Mouse (Mus musculus) CH12.LX (cell line): ENCODE results near the gene Gcm1. TPM values are rescaled to one million over a fixed set of nuclear protein-coding genes. Genes with fewer than 3 reads are reported as not detected.

Experiments
- DNase-seq: peaks from one replicate; pipeline ENCODE4 v3.0.0-alpha.2; 2013; ENCODE audit errors: extremely low read depth
- H3K27ac ChIP-seq: 2 replicates; pipeline ENCODE4 v1.5.1; 2012; ENCODE audit warnings: low read depth, mild to moderate bottlenecking, control low read depth, moderate library complexity; ENCODE audit not compliant: insufficient read depth
- H3K27me3 ChIP-seq: replicated peaks from 2 replicates; pipeline ENCODE3; 2012; ENCODE audit warnings: inconsistent platforms
- H3K36me3 ChIP-seq, 2 experiments: replicated peaks in 1 of 2; 2 replicates each; pipeline versions ENCODE3 to v1.6.1; 2012; ENCODE audit warnings: inconsistent platforms in 1 of 2, low read length in 1 of 2, mild to moderate bottlenecking in 1 of 2, mixed read lengths in 1 of 2, moderate library complexity in 1 of 2; ENCODE audit not compliant: control insufficient read depth in 1 of 2, insufficient read depth in 1 of 2
- H3K4me1 ChIP-seq, 2 experiments: 2 replicates each; pipeline ENCODE4 v1.6.1; 2012; ENCODE audit warnings: inconsistent platforms in 1 of 2, moderate library complexity in 1 of 2; ENCODE audit not compliant: insufficient read depth in 2 of 2, control insufficient read depth in 1 of 2
- H3K4me2 ChIP-seq: 2 replicates; pipeline ENCODE4 v1.6.1; 2012; ENCODE audit warnings: low read depth, mild to moderate bottlenecking, control low read depth; ENCODE audit not compliant: poor library complexity, insufficient read depth, severe bottlenecking
- H3K4me3 ChIP-seq, 3 experiments: fragments of 150-350 bp in 1 of 3; sonication (generic) in 1 of 3; replicated peaks in 1 of 3; 2 replicates each; pipeline versions ENCODE3 to v1.5.1; 2011 to 2012; ENCODE audit warnings: low read depth in 2 of 3, low read length in 2 of 3, mild to moderate bottlenecking in 2 of 3, moderate library complexity in 2 of 3, control low read depth in 1 of 3, improper control_type of control experiment in 1 of 3, inconsistent platforms in 1 of 3, mixed read lengths in 1 of 3; ENCODE audit not compliant: poor library complexity in 1 of 3
- H3K79me2 ChIP-seq: replicated peaks from 2 replicates; pipeline ENCODE4 v1.6.1; 2012; ENCODE audit warnings: mild to moderate bottlenecking, moderate library complexity; ENCODE audit not compliant: control insufficient read depth, poor library complexity, insufficient read depth, severe bottlenecking; ENCODE audit errors: extremely low read depth
- H3K9ac ChIP-seq: 2 replicates; pipeline ENCODE4 v1.6.1; 2012; ENCODE audit warnings: low read depth, mild to moderate bottlenecking, control low read depth, moderate library complexity; ENCODE audit not compliant: insufficient read depth
- H3K9me3 ChIP-seq: replicated peaks from 2 replicates; pipeline ENCODE3; 2012; ENCODE audit warnings: low read length, inconsistent platforms, mixed read lengths
- CHD1 ChIP-seq: IDR thresholded peaks from 2 replicates; pipeline ENCODE4 v1.6.1; 2012; ENCODE audit warnings: low read depth, low read length, improper control_type of control experiment, inconsistent platforms
- CTCF ChIP-seq, 2 experiments: IDR thresholded peaks in 1 of 2; conservative IDR thresholded peaks in 1 of 2; 2 replicates each; pipeline ENCODE4 v1.5.1; 2011 to 2012; ENCODE audit warnings: low read depth in 2 of 2, low read length in 2 of 2, improper control_type of control experiment in 1 of 2, inconsistent platforms in 1 of 2, mild to moderate bottlenecking in 1 of 2, moderate library complexity in 1 of 2
- IRF4 ChIP-seq: IDR thresholded peaks from 2 replicates; pipeline ENCODE4 v1.6.1; 2014; ENCODE audit warnings: low read depth, mild to moderate bottlenecking, inconsistent platforms, low read length, improper control_type of control experiment
- JUND ChIP-seq: conservative IDR thresholded peaks from 2 replicates; pipeline ENCODE4 v1.6.1; 2011; ENCODE audit warnings: low read depth, low read length, improper control_type of control experiment
- KAT2A ChIP-seq: IDR thresholded peaks from 2 replicates; pipeline ENCODE4 v1.6.1; 2012; ENCODE audit warnings: low read length, improper control_type of control experiment, inconsistent platforms; ENCODE audit not compliant: insufficient replicate concordance
- MAFK ChIP-seq: IDR thresholded peaks from 2 replicates; pipeline ENCODE4 v1.6.1; 2011; ENCODE audit warnings: low read length, improper control_type of control experiment; ENCODE audit not compliant: insufficient replicate concordance
- MAX ChIP-seq: IDR thresholded peaks from 2 replicates; pipeline ENCODE4 v1.6.1; 2011; ENCODE audit warnings: low read length, improper control_type of control experiment
- MAZ ChIP-seq: IDR thresholded peaks from 2 replicates; pipeline ENCODE4 v1.6.1; 2012; ENCODE audit warnings: low read depth, mild to moderate bottlenecking, inconsistent platforms, low read length, improper control_type of control experiment, moderate library complexity
- MYC ChIP-seq: IDR thresholded peaks from 2 replicates; pipeline ENCODE4 v1.6.1; 2011; ENCODE audit warnings: low read depth, mild to moderate bottlenecking, improper control_type of control experiment, low read length
- NELFE ChIP-seq: IDR thresholded peaks from 2 replicates; pipeline ENCODE4 v1.6.1; 2011; ENCODE audit warnings: low read depth, low read length, improper control_type of control experiment
- NRF1 ChIP-seq: IDR thresholded peaks from 2 replicates; pipeline ENCODE4 v1.6.1; 2014; ENCODE audit warnings: low read depth, mild to moderate bottlenecking, inconsistent platforms, low read length, improper control_type of control experiment, moderate library complexity
- POLR2A ChIP-seq: IDR thresholded peaks from 2 replicates; pipeline ENCODE4 v1.6.1; 2011; ENCODE audit warnings: low read depth, mild to moderate bottlenecking, improper control_type of control experiment, low read length
- RCOR1 ChIP-seq: conservative IDR thresholded peaks from 2 replicates; pipeline ENCODE4 v1.6.1; 2012; ENCODE audit warnings: low read depth, mild to moderate bottlenecking, inconsistent platforms, low read length, improper control_type of control experiment
- SMC3 ChIP-seq: IDR thresholded peaks from 2 replicates; pipeline ENCODE4 v1.6.1; 2011; ENCODE audit warnings: low read depth, low read length, improper control_type of control experiment
- TCF12 ChIP-seq: IDR thresholded peaks from 2 replicates; pipeline ENCODE4 v1.6.1; 2014; ENCODE audit warnings: low read depth, mild to moderate bottlenecking, inconsistent platforms, low read length, improper control_type of control experiment
- USF1 ChIP-seq: IDR thresholded peaks from 2 replicates; pipeline ENCODE4 v1.6.1; 2014; ENCODE audit warnings: low read depth, mild to moderate bottlenecking, inconsistent platforms, low read length, improper control_type of control experiment
- ZC3H11A ChIP-seq: IDR thresholded peaks from 2 replicates; pipeline ENCODE4 v1.6.1; 2012; ENCODE audit warnings: low read depth, mild to moderate bottlenecking, inconsistent platforms, low read length, improper control_type of control experiment
- ZKSCAN1 ChIP-seq: IDR thresholded peaks from 2 replicates; pipeline ENCODE4 v1.6.1; 2012; ENCODE audit warnings: low read depth, inconsistent platforms, low read length, improper control_type of control experiment, borderline replicate concordance
- ZMIZ1 ChIP-seq: IDR thresholded peaks from 2 replicates; pipeline ENCODE4 v1.6.1; 2012; ENCODE audit warnings: low read depth, mild to moderate bottlenecking, inconsistent platforms, low read length, improper control_type of control experiment
- dilution Hi-C: fragments of 300-500 bp; cut with MboI; formaldehyde crosslinking; loops from 2 replicates; pipeline ENCODE4 v1.14.3; 2020; ENCODE audit warnings: low sequenced_read_pairs; ENCODE audit not compliant: extremely low pct_unique_long_range_greater_than_20kb, extremely low pct_ligation_motif_present
- in situ Hi-C: fragments of 300-500 bp; cut with MboI; formaldehyde crosslinking; loops from 3 replicates; pipeline ENCODE4 v1.14.3; 2019; ENCODE audit warnings: low sequenced_read_pairs, low pct_ligation_motif_present, low pct_unique_long_range_greater_than_20kb, mixed read lengths
- polyA plus RNA-seq: library from polyadenylated mRNA; unstranded; fragments of >175 nt; gene quantifications from 2 replicates; pipeline ENCODE4 v1.2.1, GENCODE M21; 2012; ENCODE audit warnings: low read depth; ENCODE audit not compliant: insufficient read length
- total RNA-seq, 2 experiments: library from RNA; depleted of rRNA; stranded (reverse); fragments of 300-350 nt in 1 of 2; fragments of >200 nt in 1 of 2; gene quantifications; 2 replicates each; pipeline ENCODE4 v1.2.3; 2012 to 2014

Gene Gcm1
- total and polyA plus RNA-seq, 3 experiments: not detected

DNA sequence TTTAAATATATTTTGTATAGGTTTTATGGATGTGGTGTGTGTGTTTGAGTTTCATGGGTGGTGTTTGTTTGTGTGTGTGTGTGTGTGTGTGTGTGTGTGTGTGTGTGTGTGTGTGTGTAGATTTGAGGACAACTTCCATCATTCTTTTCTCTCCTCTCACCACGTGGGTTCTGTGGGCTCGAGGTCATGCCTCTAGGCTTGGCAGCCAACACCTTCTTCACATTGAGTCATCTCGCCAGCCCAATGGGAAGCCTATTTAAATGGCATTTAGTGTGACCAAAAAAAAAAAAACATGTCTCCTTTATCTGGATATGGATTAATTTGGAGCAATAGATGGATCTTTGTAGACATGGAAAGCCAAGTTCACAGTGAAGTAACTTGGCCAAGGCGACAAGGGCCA is 39.7 kb upstream of the Gcm1 start:
- Histone ChIP-seq H3K4me3 (no peak overlapping the region), H3K27me3 (no peaks in the 10 kb centered on the region), H3K9me3 (no peaks in the 10 kb centered on the region), H3K4me2 (no peak overlapping the region), H3K27ac (no peak overlapping the region), H3K36me3 (no peaks in the 10 kb centered on the region), H3K79me2 (no peaks in the 10 kb centered on the region), H3K4me1 (no peaks in the 10 kb centered on the region), H3K9ac (no peak overlapping the region)
- TF ChIP-seq MAX (no peak), CTCF (conservative IDR thresholded peaks at IDR 0.05 in 1 of 2, IDR thresholded peaks at IDR 0.05 in 1 of 2; ENCODE audit: low read depth in 2 of 2, low read length in 2 of 2) (no peak), IRF4 (no peak), MAZ (no peak), USF1 (no peak), ZKSCAN1 (no peak), ZMIZ1 (no peak), NELFE (no peak), ZC3H11A (no peak), MAFK (no peak), POLR2A (no peak), RCOR1 (no peak)
- dilution Hi-C loops (no loop called here), in situ Hi-C loops (loop anchor here (5.0 kb wide), 2 partner anchors 85 to 205 kb away; no protein-coding TSS in a partner anchor)
- DNase-seq: no peak

DNA sequence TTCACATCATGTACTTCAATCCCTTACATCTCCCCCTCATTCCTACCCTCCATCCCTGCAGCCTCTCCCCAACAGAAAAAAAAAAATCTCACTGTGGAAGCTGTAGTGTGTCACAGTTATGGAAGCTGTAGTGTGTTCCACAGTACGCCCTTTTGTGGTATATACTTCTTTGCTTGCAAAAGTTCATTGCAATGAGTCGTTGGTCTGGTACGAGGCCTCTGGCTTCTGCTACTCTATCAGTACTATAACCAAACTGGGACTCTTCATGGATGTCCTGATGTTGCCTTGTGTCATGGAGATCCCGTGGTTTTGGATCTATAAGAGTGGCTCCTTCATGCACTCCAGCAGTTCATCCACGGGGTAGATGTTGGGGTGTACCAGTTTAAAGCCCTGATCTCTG is 39.0 kb upstream of the Gcm1 start:
- Histone ChIP-seq H3K4me1 (peaks cover 0 to 5% of the 10 kb centered on the region in 2 experiments; a peak in 3 of 4 replicates), H3K4me2 (no peak overlapping the region), H3K9me3 (no peaks in the 10 kb centered on the region)
- TF ChIP-seq NRF1 (no peak), JUND (no peak), ZMIZ1 (no peak), MYC (no peak), CHD1 (no peak), SMC3 (no peak), KAT2A (no peak), MAFK (no peak), TCF12 (no peak)
- TF ChIP-seq, all 38 proteins: peak for 0
- DNase-seq: no peak
- dilution Hi-C loops: no loop called here
- Histone ChIP-seq H3K79me2 (no peaks in the 10 kb centered on the region), H3K36me3 (no peaks in the 10 kb centered on the region), H3K4me3 (no peak overlapping the region), H3K27me3 (no peaks in the 10 kb centered on the region), H3K27ac (no peak overlapping the region), H3K9ac (no peak overlapping the region)
- in situ Hi-C loops: loop anchor here (5.0 kb wide), 2 partner anchors 85 to 205 kb away; no protein-coding TSS in a partner anchor
